Mouse (Mus musculus) G1E (cell line): ENCODE measurements around the gene Rpl11.

Source experiments
- CTCF ChIP-seq: IDR thresholded peaks from 2 replicates; pipeline ENCODE4 v1.5.1; 2012; ENCODE audit warnings: low read depth, low read length, inconsistent platforms, mixed read lengths
- GATA2 ChIP-seq: IDR thresholded peaks from 2 replicates; pipeline ENCODE4 v1.6.1; 2012; ENCODE audit warnings: low read depth, low read length, inconsistent platforms, borderline replicate concordance
- POLR2AphosphoS5 ChIP-seq: IDR thresholded peaks from 2 replicates; pipeline ENCODE4 v1.6.1; 2012; ENCODE audit warnings: low read depth, low read length, inconsistent platforms; ENCODE audit not compliant: insufficient replicate concordance
- TAL1 ChIP-seq: conservative IDR thresholded peaks from 2 replicates; pipeline ENCODE4 v1.6.1; 2012; ENCODE audit warnings: low read depth, low read length, inconsistent platforms, mixed read lengths

GRCm38 (mm10) chr4:135986943-135987710 lies 66.1 kb downstream of the Rpl11 start, which contains the start of gene Pithd1:
- TF ChIP-seq CTCF (no peak), GATA2 (no peak), TAL1 (no peak), POLR2AphosphoS5 (no peak)
